Mouse (Mus musculus) thymus, adult 2 months (tissue): ENCODE data around the gene Gm10300. TPM values are rescaled to one million over a fixed set of nuclear protein-coding genes. Genes with fewer than 3 reads are reported as not detected.
A peak's percentile ranks its signal among the peaks of the same experiment; 100 is the strongest.

Source experiments
- DNase-seq: peaks from one replicate; pipeline ENCODE4 v3.0.0; 2021
- H3K27ac ChIP-seq: fragments of 200-500 bp; 2 replicates; pipeline ENCODE4 v1.5.1; 2012; ENCODE audit warnings: low read length, control low read depth; ENCODE audit not compliant: control insufficient read depth, insufficient read depth
- H3K27me3 ChIP-seq: fragments of 200-500 bp; 2 replicates; pipeline ENCODE4 v1.6.1; 2012; ENCODE audit warnings: mild to moderate bottlenecking, low read length, moderate library complexity, mixed read lengths; ENCODE audit not compliant: control insufficient read depth, insufficient read depth
- H3K36me3 ChIP-seq: fragments of 200-500 bp; 2 replicates; pipeline ENCODE4 v1.6.1; 2012; ENCODE audit warnings: mild to moderate bottlenecking, low read length, moderate library complexity; ENCODE audit not compliant: control insufficient read depth, insufficient read depth
- H3K4me1 ChIP-seq: fragments of 200-500 bp; replicated peaks from 2 replicates; pipeline ENCODE4 v1.6.1; 2012; ENCODE audit warnings: low read length; ENCODE audit not compliant: control insufficient read depth, insufficient read depth
- H3K4me3 ChIP-seq: fragments of 200-500 bp; 2 replicates; pipeline ENCODE4 v1.5.1; 2012; ENCODE audit warnings: mild to moderate bottlenecking, low read length, control low read depth, moderate library complexity; ENCODE audit not compliant: control insufficient read depth, insufficient read depth
- CTCF ChIP-seq: fragments of 200-500 bp; IDR thresholded peaks from 2 replicates; pipeline ENCODE4 v1.5.1; 2012; ENCODE audit warnings: mild to moderate bottlenecking, control low read depth, low read length, moderate library complexity, borderline replicate concordance; ENCODE audit not compliant: control insufficient read depth, poor library complexity, insufficient read depth; ENCODE audit errors: extremely low read depth
- POLR2A ChIP-seq: fragments of 200-500 bp; IDR thresholded peaks from 2 replicates; pipeline ENCODE4 v1.6.1; 2012; ENCODE audit warnings: mild to moderate bottlenecking, low read length, control low read depth, moderate library complexity; ENCODE audit not compliant: control insufficient read depth, poor library complexity, insufficient read depth; ENCODE audit errors: extremely low read depth
- WGBS: fragments of 180-500 bp; shearing (Covaris S2); methylation state at CpG from one replicate; pipeline ENCODE4 v1.1.7; 2018; 5-methylcytosine and 5-hydroxymethylcytosine counted together
- polyA plus RNA-seq: library from polyadenylated mRNA; depleted of rRNA; stranded (reverse); fragments of >200 nt; gene quantifications from 2 replicates; pipeline ENCODE4 v1.2.3, GENCODE M21; 2012

Gene Gm10300
- polyA plus RNA-seq, 1 experiment, result 0.07 TPM

GRCm38 (mm10) chr4:132033183-132033582 is 41.3 kb upstream of the Gm10300 start:
- no peaks in the 10 kb centered on the region for H3K36me3 ChIP-seq
- TF ChIP-seq CTCF (no peak), POLR2A (no peak)
- H3K4me1 ChIP-seq, result peaks cover 10% of the 10 kb centered on the region
- no peak overlapping the region for H3K27ac ChIP-seq
- H3K4me3 ChIP-seq, result no peak overlapping the region
- no peaks in the 10 kb centered on the region for H3K27me3 ChIP-seq
- 91% methylated on average over 1 of the region's 1 CpGs for WGBS
- no peak for DNase-seq

- Histone ChIP-seq H3K27ac (no peak overlapping the region), H3K27me3 (no peaks in the 10 kb centered on the region), H3K36me3 (no peaks in the 10 kb centered on the region), H3K4me3 (no peak overlapping the region), H3K4me1 (peaks cover 12% of the 10 kb centered on the region)
- TF ChIP-seq POLR2A, result no peak
- TF ChIP-seq CTCF, result no peak
- 94% methylated on average over 2 of the region's 2 CpGs for WGBS
- no peak for DNase-seq
These were observed 40.3 kb upstream of the Gm10300 start for GRCm38 (mm10) chr4:132034242-132034641.

GRCm38 (mm10) chr4:132037137-132037536 is 37.4 kb upstream of the Gm10300 start:
- no peak overlapping the region for H3K4me3 ChIP-seq
- H3K4me1 ChIP-seq, result peaks cover 19% of the 10 kb centered on the region
- H3K36me3 ChIP-seq, result no peaks in the 10 kb centered on the region
- WGBS, result 65% methylated on average over 5 of the region's 5 CpGs
- no peaks in the 10 kb centered on the region for H3K27me3 ChIP-seq
- DNase-seq, result no peak
- no peak overlapping the region for H3K27ac ChIP-seq
- no peak for TF ChIP-seq CTCF
- TF ChIP-seq POLR2A, result no peak

- H3K27ac ChIP-seq, result no peak overlapping the region
- no peaks in the 10 kb centered on the region for H3K27me3 ChIP-seq
- no peak overlapping the region for H3K4me3 ChIP-seq
- no peak for DNase-seq
- 92% methylated on average over 7 of the region's 7 CpGs for WGBS
- H3K36me3 ChIP-seq, result no peaks in the 10 kb centered on the region
- TF ChIP-seq CTCF (no peak), POLR2A (no peak)
- peaks cover 19% of the 10 kb centered on the region for H3K4me1 ChIP-seq
These were observed 36.5 kb upstream of the Gm10300 start for GRCm38 (mm10) chr4:132037991-132038390.

GRCm38 (mm10) chr4:132038809-132039208 is 35.7 kb upstream of the Gm10300 start:
- DNase-seq, result no peak
- 50% methylated on average over 2 of the region's 2 CpGs for WGBS
- Histone ChIP-seq H3K4me3 (no peak overlapping the region), H3K36me3 (no peaks in the 10 kb centered on the region), H3K4me1 (peaks cover 19% of the 10 kb centered on the region), H3K27me3 (no peaks in the 10 kb centered on the region), H3K27ac (no peak overlapping the region; the same call in 1 of the 2 replicates)
- TF ChIP-seq POLR2A (no peak), CTCF (no peak)

- H3K27ac ChIP-seq, result peak overlapping the region; percentile 98
- H3K4me3 ChIP-seq, result no peak overlapping the region
- H3K4me1 ChIP-seq, result peaks cover 21% of the 10 kb centered on the region
- H3K27me3 ChIP-seq, result no peaks in the 10 kb centered on the region
- H3K36me3 ChIP-seq, result no peaks in the 10 kb centered on the region
- WGBS, result 33% methylated on average over 2 of the region's 2 CpGs
- TF ChIP-seq CTCF (no peak), POLR2A (no peak)
- peak; percentile 45 for DNase-seq
These were observed 35.0 kb upstream of the Gm10300 start for GRCm38 (mm10) chr4:132039521-132039920.

GRCm38 (mm10) chr4:132039975-132040645 is 34.4 kb upstream of the Gm10300 start:
- Histone ChIP-seq H3K36me3 (no peaks in the 10 kb centered on the region), H3K27ac (peak overlapping the region; percentile 98), H3K4me1 (peaks cover 23% of the 10 kb centered on the region), H3K4me3 (no peak overlapping the region), H3K27me3 (no peaks in the 10 kb centered on the region)
- peak; percentile 55 for DNase-seq
- TF ChIP-seq POLR2A (no peak), CTCF (no peak)
- 18% methylated on average over 8 of the region's 8 CpGs for WGBS
